ENCODE assay signal across 14 mouse cellular contexts in the genomic region with DNA sequence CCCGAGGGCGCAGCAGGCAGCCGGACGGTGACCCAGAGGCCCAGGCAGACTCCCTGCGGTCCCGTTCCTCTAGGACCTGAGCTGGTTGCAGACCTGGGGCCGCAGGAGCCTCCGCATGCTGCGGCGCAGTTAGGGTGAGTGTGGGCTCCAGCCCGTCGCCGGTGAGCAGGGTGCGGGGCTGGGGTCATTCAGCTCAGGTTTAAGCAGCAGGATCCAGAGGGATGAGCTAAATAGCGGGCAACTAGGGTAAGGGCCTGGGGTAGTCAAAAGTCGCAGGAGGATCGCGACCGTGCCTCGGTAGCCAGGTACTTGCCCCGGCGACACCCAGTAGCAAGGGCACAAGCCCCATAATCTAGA. TPM values are rescaled to one million over a fixed set of nuclear protein-coding genes. Genes with fewer than 3 reads are reported as not detected.
DNase-seq lines count a peak whose midpoint lies in the region; ATAC-seq and TF ChIP-seq lines count a peak whose summit lies in the region.
"Had no signal": no experiment of that assay in that cellular context is flagged by ENCODE, and none has a peak within 500 bp of the region (broad histone marks: within the 10 kb centered on the region; RNA-seq: fewer than 3 reads in every experiment).

No protein-coding gene starts in this region.

- H3K4me2 ChIP-seq in kidney, embryonic 15.5 days: 0 out of 2 replicates have a peak overlapping the region, but pooled peaks have one; percentile 21
- no peak overlapping the region for H3K4me2 ChIP-seq in neural tube, embryonic 11.5 days (ENCODE audit: low read depth)

- H3K9ac ChIP-seq in kidney, embryonic 15.5 days: no peak overlapping the region
- H3K9ac ChIP-seq in neural tube, embryonic 11.5 days (ENCODE audit: low read length): no peak overlapping the region

- 0 out of 2 replicates have a peak overlapping the region, but pooled peaks have one; percentile 7 for H3K4me3 ChIP-seq in kidney, embryonic 15.5 days (replicated peaks)
- no peak overlapping the region for H3K4me3 ChIP-seq in neural tube, embryonic 11.5 days (ENCODE audit: low read depth, low read length)
- no peak overlapping the region for H3K4me3 ChIP-seq in kidney, adult 2 months (ENCODE audit: insufficient read depth, low read depth, low read length)

- WGBS in kidney, embryonic 15.5 days: 4% methylated on average over 22 of the region's 22 CpGs
- WGBS in neural tube, embryonic 11.5 days: 1% methylated on average over 22 of the region's 22 CpGs
- 24% methylated on average over 22 of the region's 22 CpGs for WGBS in kidney, adult 2 months

- no peak for TF ChIP-seq CTCF in kidney, adult 2 months (conservative IDR thresholded peaks at IDR 0.05; ENCODE audit: insufficient read depth, insufficient read length, low read depth, low read length)

- no peak overlapping the region for H3K27ac ChIP-seq in kidney, embryonic 15.5 days
- no peak overlapping the region for H3K27ac ChIP-seq in neural tube, embryonic 11.5 days (ENCODE audit: low read depth, low read length)
- no peak overlapping the region for H3K27ac ChIP-seq in kidney, adult 2 months (ENCODE audit: insufficient read depth, low read depth, low read length)

- peaks cover 30% of the 10 kb centered on the region for H3K4me1 ChIP-seq in kidney, embryonic 15.5 days
- H3K4me1 ChIP-seq in neural tube, embryonic 11.5 days (ENCODE audit: control insufficient read depth, insufficient read depth, low read length): no peaks in the 10 kb centered on the region
- H3K4me1 ChIP-seq in kidney, adult 2 months (ENCODE audit: control insufficient read depth, insufficient read depth, low read length): no peaks in the 10 kb centered on the region

- peak; percentile 57 for DNase-seq in embryo, embryonic 10.5 days (ENCODE audit: low spot score)
- no peak for DNase-seq in embryo, embryonic 10 days (ENCODE audit: low spot score)
- no peak for DNase-seq in kidney, postnatal 10 days
- peak; percentile 35 for DNase-seq in retina, postnatal 1 day
- no peak for DNase-seq in retina, embryonic 14.5 days (ENCODE audit: low spot score)
- DNase-seq in neural tube, embryonic 11.5 days (ENCODE audit: low spot score): peak; percentile 25
- DNase-seq in kidney, adult 2 months: no peak
- DNase-seq: heart, postnatal 14 days; right cerebral cortex, adult 18-20 months had no signal

- ATAC-seq in kidney, embryonic 15.5 days (replicated peaks; ENCODE audit: low FRiP score): no peak
- ATAC-seq in neural tube, embryonic 11.5 days (ENCODE audit: insufficient read depth, low FRiP score, low TSS enrichment): no peak
- ATAC-seq: intestine, postnatal 0 days had no signal

- TF ChIP-seq POLR2A in kidney, adult 2 months (IDR thresholded peaks at IDR 0.05; ENCODE audit: low read depth, low read length): no peak

- H3K36me3 ChIP-seq in kidney, embryonic 15.5 days: no peaks in the 10 kb centered on the region
- no peaks in the 10 kb centered on the region; the same call in 1 of the 2 replicates for H3K36me3 ChIP-seq in neural tube, embryonic 11.5 days (ENCODE audit: control insufficient read depth, insufficient read depth, low read length)
- no peaks in the 10 kb centered on the region for H3K36me3 ChIP-seq in kidney, adult 2 months (ENCODE audit: control insufficient read depth, insufficient read depth, low read length)
- H3K36me3 ChIP-seq: G1E had no signal

- H3K9me3 ChIP-seq in kidney, embryonic 15.5 days (replicated peaks): no peaks in the 10 kb centered on the region
- H3K9me3 ChIP-seq in neural tube, embryonic 11.5 days (ENCODE audit: control insufficient read depth, low read length): no peaks in the 10 kb centered on the region
- H3K9me3 ChIP-seq: G1E had no signal

- H3K27me3 ChIP-seq in kidney, embryonic 15.5 days: peaks cover 97% of the 10 kb centered on the region
- peaks cover 59% of the 10 kb centered on the region for H3K27me3 ChIP-seq in neural tube, embryonic 11.5 days (ENCODE audit: control insufficient read depth, insufficient read depth, low read length)
- H3K27me3 ChIP-seq in kidney, adult 2 months (replicated peaks; ENCODE audit: control insufficient read depth, insufficient read depth, low read length): peaks cover 6% of the 10 kb centered on the region

RNA-seq across cellular contexts. Expression of gene Tbx4, which starts 0.2 kb away (rescaled TPM):
- 0.36 and 0.56 TPM in 2 replicates for polyA plus RNA-seq in kidney, embryonic 15.5 days (2015; fragmentation: Nextera tagmentation; extraction: Ambion mirVana)
- 0.20 and 0.24 TPM in 2 replicates for polyA plus RNA-seq in neural tube, embryonic 11.5 days (2014; fragmentation: Nextera tagmentation; extraction: Ambion mirVana)
- 0.08 TPM in 2 replicates for polyA plus RNA-seq in kidney, adult 2 months (2012; rRNA removed)
- polyA plus RNA-seq: G1E; intestine, postnatal 0 days; liver, embryonic 16.5 days had no signal

RNA-seq across cellular contexts. Expression of gene Gm11444, which starts 36.3 kb away (rescaled TPM):
- polyA plus RNA-seq in kidney, embryonic 15.5 days (2015; fragmentation: Nextera tagmentation; extraction: Ambion mirVana): not detected in 2 replicates
- polyA plus RNA-seq in neural tube, embryonic 11.5 days (2014; fragmentation: Nextera tagmentation; extraction: Ambion mirVana): not detected in 2 replicates
- polyA plus RNA-seq in kidney, adult 2 months (2012; rRNA removed): not detected in 2 replicates
- polyA plus RNA-seq: G1E; intestine, postnatal 0 days; large intestine, adult 2 months; liver, embryonic 16.5 days had no signal

RNA-seq across cellular contexts. Expression of gene Tbx2, which starts 54.1 kb away (rescaled TPM):
- polyA plus RNA-seq in kidney, embryonic 15.5 days (2015; fragmentation: Nextera tagmentation; extraction: Ambion mirVana): 11.2 and 11.4 TPM in 2 replicates
- polyA plus RNA-seq in neural tube, embryonic 11.5 days (2014; fragmentation: Nextera tagmentation; extraction: Ambion mirVana): 4.0 and 4.7 TPM in 2 replicates
- 58.5 and 66.9 TPM in 2 replicates for polyA plus RNA-seq in kidney, adult 2 months (2012; rRNA removed)

Comparison
In these comparisons a context has a peak if more than half of its experiments do, and no peak if none do; other contexts are left out.
1. DNase-seq: peak in embryo, embryonic 10.5 days (single experiment), retina, postnatal 1 day (single experiment) and neural tube, embryonic 11.5 days (single experiment); none in embryo, embryonic 10 days (single experiment), kidney, postnatal 10 days (single experiment), retina, embryonic 14.5 days (single experiment) and kidney, adult 2 months (single experiment).